Mouse (Mus musculus) kidney, adult 10 weeks (tissue): ENCODE measurements around the gene Pcdh17. TPM values are rescaled to one million over a fixed set of nuclear protein-coding genes. Genes with fewer than 3 reads are reported as not detected.

Source experiments
- polyA plus RNA-seq: library from polyadenylated mRNA; stranded (reverse); fragments of 350-450 nt; fragmentation: Illumina TruSeq; extraction: RNeasy Lipid Tissue Mini Kit (QIAGEN cat#74804); gene quantifications from one replicate; pipeline ENCODE4 v1.2.3, GENCODE M21; 2014; ENCODE audit warnings: low read depth, low replicate concordance

Gene Pcdh17
- polyA plus RNA-seq: 16.9 TPM

GRCm38 (mm10) chr14:84443288-84443686 lies at the start of gene Pcdh17:
Pcdh17 (plus strand) TSS chr14:84443563.

